Mouse (Mus musculus) cerebellum, adult 2 months (tissue): ENCODE data around the gene Hoxa7.

Source experiments
- CTCF ChIP-seq: fragments of 200-500 bp; IDR thresholded peaks from 2 replicates; pipeline ENCODE4 v1.5.1; 2011; ENCODE audit warnings: low read depth, mild to moderate bottlenecking, control low read depth, low read length, moderate library complexity, borderline replicate concordance; ENCODE audit not compliant: insufficient read depth
- POLR2A ChIP-seq: fragments of 200-500 bp; IDR thresholded peaks from 2 replicates; pipeline ENCODE4 v1.6.1; 2011; ENCODE audit warnings: low read length, control low read depth, borderline replicate concordance; ENCODE audit not compliant: insufficient read depth

DNA sequence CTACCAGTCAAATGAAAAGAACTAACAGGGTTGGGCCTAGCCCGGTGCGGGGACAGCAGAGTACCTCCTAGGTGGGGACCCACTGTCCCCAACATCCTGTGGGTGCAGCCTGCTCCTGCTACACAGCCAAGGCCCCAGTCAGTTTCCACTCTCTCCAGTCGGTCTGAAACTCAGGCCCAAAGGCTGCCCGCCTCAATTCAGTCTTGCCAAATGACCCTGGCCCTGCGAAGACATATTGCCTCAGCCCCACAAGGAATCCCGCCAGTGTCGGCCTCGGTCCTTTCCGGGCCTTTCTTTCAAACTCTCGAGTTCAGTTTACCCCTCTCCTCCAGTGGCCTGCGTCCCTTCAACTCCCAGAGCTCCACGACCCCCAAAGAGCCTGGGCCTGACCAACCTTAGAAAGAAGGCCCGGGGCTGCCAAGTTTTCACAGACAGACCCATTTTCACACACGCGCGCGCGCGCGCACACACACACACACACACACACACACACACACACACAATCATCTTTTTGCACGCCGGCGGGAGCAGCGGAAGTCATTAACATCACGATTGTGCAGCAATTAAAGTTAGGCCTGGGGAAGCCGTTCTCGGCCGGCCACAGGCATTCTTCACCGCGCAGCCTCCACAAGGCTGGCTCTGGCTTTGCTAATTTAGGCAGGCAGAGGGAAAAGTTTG is 21.4 kb downstream of the Hoxa7 start:
- TF ChIP-seq POLR2A = no peak
- no peak for TF ChIP-seq CTCF
